Mouse (Mus musculus) erythroblast, embryonic 14.5 days (primary cell): ENCODE data around the gene Pkp2.

Experiments
- GATA1 ChIP-seq: IDR thresholded peaks from 2 replicates; pipeline ENCODE4 v1.6.1; 2012; ENCODE audit warnings: low read length, inconsistent platforms, mixed read lengths
- TAL1 ChIP-seq: IDR thresholded peaks from 3 replicates; pipeline ENCODE4 v1.6.1; 2012; ENCODE audit warnings: low read length, inconsistent platforms, mixed read lengths

DNA sequence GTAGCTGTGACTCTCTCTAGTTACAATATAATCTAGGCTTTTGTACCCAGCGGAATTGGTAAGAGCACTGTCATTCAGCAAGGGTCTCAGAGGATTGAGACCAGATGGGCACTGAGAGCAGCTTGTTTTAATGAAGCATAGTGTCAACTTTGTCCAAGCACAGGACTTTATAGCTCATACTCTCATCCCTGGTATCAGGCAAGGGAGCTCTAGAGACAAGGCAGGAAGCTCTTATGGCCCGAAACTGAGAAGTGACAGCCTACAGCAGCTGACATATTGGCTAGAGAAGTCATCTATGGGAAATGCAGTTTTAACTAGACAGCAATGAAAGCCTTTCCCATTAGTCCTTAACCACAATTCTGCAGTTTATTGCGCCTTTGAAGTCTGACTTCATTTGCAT, 59.9 kb downstream of the Pkp2 start:
- TF ChIP-seq GATA1 (no peak), TAL1 (no peak)
